Mouse (Mus musculus): ENCODE measurements around the gene Synj1.

The Synj1 gene

GRCm38 (mm10) chr16:91011021-91011683, at the start of gene Synj1:
Gene Synj1, minus strand, starts transcription at chr16:91011308.
- peak; percentile 87 to 90 for DNase-seq (ENCODE audit: low spot score in 2 of 2)

GRCm38 (mm10) chr16:91057741-91058140, 46.6 kb upstream of the Synj1 start:
- no peak for DNase-seq (ENCODE audit: low spot score in 2 of 2)

GRCm38 (mm10) chr16:91057261-91057660, 46.2 kb upstream of the Synj1 start:
- DNase-seq (ENCODE audit: low spot score in 2 of 2), result no peak

GRCm38 (mm10) chr16:91056043-91056821, 45.1 kb upstream of the Synj1 start:
- DNase-seq (ENCODE audit: low spot score in 2 of 2), result no peak

GRCm38 (mm10) chr16:91055150-91055549, 44.0 kb upstream of the Synj1 start:
- DNase-seq (ENCODE audit: low spot score in 2 of 2), result no peak

- no peak for DNase-seq (ENCODE audit: low spot score in 2 of 2)
These were observed 42.5 kb upstream of the Synj1 start for GRCm38 (mm10) chr16:91053599-91053998.

GRCm38 (mm10) chr16:91045511-91045910, 34.4 kb upstream of the Synj1 start:
- no peak for DNase-seq (ENCODE audit: low spot score in 2 of 2)

- peak; percentile 98 to 99 for DNase-seq (ENCODE audit: low spot score in 2 of 2)
These were observed 33.4 kb upstream of the Synj1 start, which contains the start of gene Paxbp1 for GRCm38 (mm10) chr16:91044270-91045182. Gene Paxbp1, minus strand, starts transcription at chr16:91044543.

- peak; percentile 61 to 73 for DNase-seq (ENCODE audit: low spot score in 2 of 2)
These were observed 32.5 kb upstream of the Synj1 start for GRCm38 (mm10) chr16:91043461-91044248.

- DNase-seq (ENCODE audit: low spot score in 2 of 2), result no peak
These were observed 31.5 kb upstream of the Synj1 start for GRCm38 (mm10) chr16:91042640-91043039.

GRCm38 (mm10) chr16:91035866-91036265, 24.8 kb upstream of the Synj1 start:
- DNase-seq (ENCODE audit: low spot score in 2 of 2), result no peak

- DNase-seq (ENCODE audit: low spot score in 2 of 2), result no peak
These were observed 19.6 kb upstream of the Synj1 start for GRCm38 (mm10) chr16:91030751-91031150.

- no peak for DNase-seq (ENCODE audit: low spot score in 2 of 2)
These were observed 18.8 kb upstream of the Synj1 start for GRCm38 (mm10) chr16:91029901-91030300.

- DNase-seq (ENCODE audit: low spot score in 2 of 2), result no peak
These were observed 18.1 kb upstream of the Synj1 start for GRCm38 (mm10) chr16:91029161-91029743.

GRCm38 (mm10) chr16:91026290-91026689, 15.2 kb upstream of the Synj1 start:
- DNase-seq (ENCODE audit: low spot score in 2 of 2), result no peak

- DNase-seq (ENCODE audit: low spot score in 2 of 2), result no peak
These were observed 12.3 kb upstream of the Synj1 start for GRCm38 (mm10) chr16:91023384-91023783.

GRCm38 (mm10) chr16:91020842-91021483, 9.9 kb upstream of the Synj1 start:
- DNase-seq (ENCODE audit: low spot score in 2 of 2), result no peak

- no peak for DNase-seq (ENCODE audit: low spot score in 2 of 2)
These were observed 8.4 kb upstream of the Synj1 start for GRCm38 (mm10) chr16:91019476-91019875.

GRCm38 (mm10) chr16:91015761-91016160, 4.7 kb upstream of the Synj1 start:
- DNase-seq (ENCODE audit: low spot score in 2 of 2), result no peak

GRCm38 (mm10) chr16:91011847-91012246, 739 bp upstream of the Synj1 start:
- DNase-seq (ENCODE audit: low spot score in 2 of 2), result no peak
